Mouse (Mus musculus): ENCODE data around the gene Sez6l2. TPM values are rescaled to one million over a fixed set of nuclear protein-coding genes. Genes with fewer than 3 reads are reported as not detected.

Sez6l2 gene
- polyA plus RNA-seq (2012; rRNA removed), result 1.9 and 2.3 TPM in 2 replicates

DNA sequence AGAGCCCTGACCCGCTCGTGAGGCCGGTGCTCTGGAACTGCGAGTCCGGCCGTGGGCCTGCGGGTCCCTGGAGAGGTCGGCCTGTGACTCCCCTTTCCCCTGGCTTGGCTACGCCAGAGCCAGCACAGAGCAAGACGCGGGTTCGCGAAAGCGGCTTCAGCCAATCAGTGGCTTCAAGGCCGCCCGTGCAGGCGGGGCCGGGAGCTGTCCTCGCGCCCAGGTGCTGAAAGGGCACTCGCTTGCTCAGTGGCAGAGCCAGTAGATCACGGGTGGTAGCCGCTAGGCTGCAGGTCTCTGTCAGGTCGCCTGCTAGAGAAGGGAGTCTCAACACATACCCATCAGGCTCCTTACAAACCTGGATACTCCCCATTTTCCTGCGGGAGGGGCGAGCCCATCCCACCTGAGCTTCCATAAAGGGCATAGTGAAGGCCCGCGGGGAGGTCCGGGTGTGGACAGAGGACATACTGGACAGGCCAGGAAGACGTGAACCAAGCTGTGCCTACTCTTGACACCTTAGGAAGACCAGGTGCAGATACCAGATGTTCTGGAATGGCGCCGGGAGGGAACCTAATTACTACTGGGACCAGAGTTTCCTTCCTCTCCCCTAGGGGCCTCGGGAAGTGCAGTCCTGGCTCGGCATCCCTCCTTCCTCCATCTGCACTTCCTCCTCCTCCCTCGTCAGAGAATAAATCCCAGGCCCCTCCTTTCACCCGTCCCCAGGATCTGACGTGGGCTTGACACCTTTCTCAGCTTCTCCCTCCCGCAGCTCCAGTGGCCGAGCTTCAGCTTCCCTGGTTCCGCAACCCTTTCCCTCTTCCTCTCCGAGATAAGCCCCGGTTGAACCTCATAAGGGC, at the start of gene Sez6l2:
Gene Sez6l2 (plus strand): TSS at position 771 of the 854 bp plus-strand sequence.

GRCm38 (mm10) chr7:126922624-126923060, 27.7 kb upstream of the Sez6l2 start, which contains the start of gene Tmem219:
Tmem219 (minus strand) TSS chr7:126922917.

DNA sequence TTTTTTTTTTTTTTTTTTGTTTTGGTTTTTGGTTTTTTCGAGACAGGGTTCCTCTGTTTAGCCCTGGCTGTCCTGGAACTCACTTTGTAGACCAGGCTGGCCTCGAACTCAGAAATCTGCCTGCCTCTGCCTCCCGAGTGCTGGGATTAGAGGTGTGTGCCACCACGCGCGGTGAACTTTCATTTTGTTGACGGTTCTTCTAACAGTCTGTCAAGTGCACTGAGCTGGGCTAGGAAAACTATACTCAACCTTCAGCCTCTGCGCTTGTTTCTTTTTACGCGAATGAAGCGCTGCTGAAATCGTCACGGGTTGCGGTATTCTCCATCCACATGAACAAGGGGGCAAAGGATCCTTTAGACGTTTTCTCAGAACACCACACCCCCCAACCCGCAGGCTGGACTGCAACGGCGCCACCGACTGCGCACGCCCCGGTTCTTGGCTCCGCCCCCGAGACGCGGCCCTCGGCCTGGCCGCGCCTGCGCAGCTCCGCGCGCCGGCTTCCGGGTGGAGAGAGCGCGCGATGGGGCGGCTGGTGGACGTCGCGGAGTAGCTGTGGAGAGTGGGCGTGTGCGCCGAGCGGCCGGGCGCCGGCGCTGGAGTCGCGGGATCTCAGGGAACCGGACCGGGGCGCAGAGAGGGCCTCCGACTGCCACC, 21.9 kb upstream of the Sez6l2 start, which contains the start of gene Kctd13:
Gene Kctd13 (plus strand): TSS at position 496 of the 654 bp plus-strand sequence.

GRCm38 (mm10) chr7:126949403-126949792, 965 bp upstream of the Sez6l2 start, which contains the start of gene Asphd1:
Asphd1 (minus strand) TSS chr7:126949582.

GRCm38 (mm10) chr7:126975893-126975949, 25.4 kb downstream of the Sez6l2 start, which contains the start of gene Cdipt:
Cdipt (plus strand) TSS chr7:126975914.

GRCm38 (mm10) chr7:126975950-126976866, 25.8 kb downstream of the Sez6l2 start, which contains the start of gene Cdiptos:
Cdiptos (minus strand) TSS chr7:126976098.

GRCm38 (mm10) chr7:127014320-127014719, 64.0 kb downstream of the Sez6l2 start, which contains the start of gene Mvp:
Mvp (minus strand) TSS chr7:127014621.

DNA sequence TGATC, 65.9 kb downstream of the Sez6l2 start, which contains the start of gene Pagr1b:
Gene Pagr1b (minus strand): TSS at position 4 of the 5 bp plus-strand sequence.

DNA sequence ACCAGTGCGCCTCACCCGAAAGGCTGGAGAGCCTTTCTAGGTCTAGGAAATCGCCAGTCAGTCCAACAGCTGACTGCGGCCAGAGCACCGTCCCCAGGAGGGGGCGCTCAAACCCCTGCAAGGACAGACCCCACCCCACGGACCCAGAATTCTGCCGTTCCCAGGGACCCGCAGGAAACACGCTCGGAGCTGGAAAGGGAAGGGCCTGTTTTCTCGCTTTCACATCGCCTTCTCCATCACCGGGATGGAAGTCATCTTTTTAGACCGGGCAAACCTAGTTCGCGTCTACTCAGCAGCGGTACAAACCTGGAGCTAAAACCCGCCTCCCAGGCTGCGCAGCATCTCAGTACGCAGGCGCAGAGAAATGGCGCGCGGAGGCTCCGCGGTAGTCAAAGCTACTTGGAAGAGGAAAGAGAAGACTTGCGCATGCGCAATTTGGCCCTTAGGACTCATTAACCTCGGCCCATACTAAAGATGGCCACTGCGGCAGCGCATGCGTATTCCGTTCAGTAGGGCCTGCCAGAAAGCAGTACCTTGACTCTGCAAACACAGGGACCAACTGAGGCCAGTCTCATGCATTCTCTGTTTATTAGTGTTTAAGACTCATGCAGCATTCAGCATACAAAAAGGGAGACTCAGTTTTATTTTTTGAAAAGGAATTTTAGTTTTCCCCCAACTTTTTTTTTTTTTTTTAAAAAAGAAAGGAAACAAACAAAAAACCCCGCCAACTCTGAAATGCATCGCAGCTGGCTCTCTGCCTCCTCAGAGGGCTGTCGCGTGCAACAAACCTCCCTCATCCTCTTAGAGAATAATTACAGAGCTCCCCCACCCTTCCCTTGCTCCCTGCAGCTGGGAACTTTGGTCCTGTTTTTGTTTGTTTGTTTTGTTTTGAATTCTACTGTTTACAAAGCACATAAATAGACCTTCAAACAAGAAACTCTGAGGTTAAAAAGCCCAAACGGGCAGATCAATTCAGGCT, 66.9 kb downstream of the Sez6l2 start, which contains the start of gene Pagr1a:
Gene Pagr1a (minus strand): TSS at position 382 of the 979 bp plus-strand sequence.

Other genes starting within 250 kb of the Sez6l2 start
- 21.9 and 41.2 TPM in 2 replicates for gene Coro1a, start 242.8 kb upstream of the Sez6l2 start, polyA plus RNA-seq (2012; rRNA removed)
- 242 and 263 TPM in 2 replicates for gene Mapk3, start 191.0 kb upstream of the Sez6l2 start, polyA plus RNA-seq (2012; rRNA removed)
- 12.6 and 14.1 TPM in 2 replicates for gene Gdpd3, start 184.2 kb upstream of the Sez6l2 start, polyA plus RNA-seq (2012; rRNA removed)
- gene Ypel3, start 173.6 kb upstream of the Sez6l2 start, polyA plus RNA-seq (2012; rRNA removed), result 169 and 334 TPM in 2 replicates
- gene Tbx6, start 169.1 kb upstream of the Sez6l2 start, polyA plus RNA-seq (2012; rRNA removed), result 2.0 and 2.5 TPM in 2 replicates
- 74.8 and 85.0 TPM in 2 replicates for gene Ppp4c, start 158.1 kb upstream of the Sez6l2 start, polyA plus RNA-seq (2012; rRNA removed)
- gene Fam57b, start 152.9 kb upstream of the Sez6l2 start, polyA plus RNA-seq (2012; rRNA removed), result 3.8 and 6.7 TPM in 2 replicates
- gene 4930451I11Rik, start 118.9 kb upstream of the Sez6l2 start, polyA plus RNA-seq (2012; rRNA removed), result not detected in 2 replicates
- gene Doc2a, start 103.1 kb upstream of the Sez6l2 start, polyA plus RNA-seq (2012; rRNA removed), result 0.08 TPM in 1 of 2 replicates, not detected in the other
- 2.2 and 2.3 TPM in 2 replicates for gene Hirip3, start 88.6 kb upstream of the Sez6l2 start, polyA plus RNA-seq (2012; rRNA removed)
- gene Ino80e, start 88.2 kb upstream of the Sez6l2 start, polyA plus RNA-seq (2012; rRNA removed), result 26.9 and 34.5 TPM in 2 replicates
- 47.4 and 49.6 TPM in 2 replicates for gene Taok2, start 65.9 kb upstream of the Sez6l2 start, polyA plus RNA-seq (2012; rRNA removed)
- 97.1 and 106 TPM in 2 replicates for gene Tmem219, start 27.6 kb upstream of the Sez6l2 start, polyA plus RNA-seq (2012; rRNA removed)
- gene Kctd13, start 21.7 kb upstream of the Sez6l2 start, polyA plus RNA-seq (2012; rRNA removed), result 7.3 and 9.2 TPM in 2 replicates
- 0.21 and 0.94 TPM in 2 replicates for gene Asphd1, start 981 bp upstream of the Sez6l2 start, polyA plus RNA-seq (2012; rRNA removed)
- 150 and 159 TPM in 2 replicates for gene Cdipt, start 25.4 kb downstream of the Sez6l2 start, polyA plus RNA-seq (2012; rRNA removed)
- gene Cdiptos, start 25.5 kb downstream of the Sez6l2 start, polyA plus RNA-seq (2012; rRNA removed), result 0.08 TPM in 1 of 2 replicates, not detected in the other
- gene Mvp, start 64.1 kb downstream of the Sez6l2 start, polyA plus RNA-seq (2012; rRNA removed), result 67.5 and 90.5 TPM in 2 replicates
- gene Pagr1b, start 65.9 kb downstream of the Sez6l2 start, polyA plus RNA-seq (2012; rRNA removed), result 0.94 TPM in 1 of 2 replicates, not detected in the other
- 8.5 TPM in 1 of 2 replicates, not detected in the other for gene Pagr1a, start 66.8 kb downstream of the Sez6l2 start, polyA plus RNA-seq (2012; rRNA removed)
- 1.6 and 8.9 TPM in 2 replicates for gene Gm42742, start 70.5 kb downstream of the Sez6l2 start, polyA plus RNA-seq (2012; rRNA removed)
- 2.3 and 4.8 TPM in 2 replicates for gene Prrt2, start 70.6 kb downstream of the Sez6l2 start, polyA plus RNA-seq (2012; rRNA removed)
- gene Maz, start 76.5 kb downstream of the Sez6l2 start, polyA plus RNA-seq (2012; rRNA removed), result 76.8 and 314 TPM in 2 replicates
- 1.9 and 2.3 TPM in 2 replicates for gene Kif22, start 91.9 kb downstream of the Sez6l2 start, polyA plus RNA-seq (2012; rRNA removed)
- gene Zg16, start 136.8 kb downstream of the Sez6l2 start, polyA plus RNA-seq (2012; rRNA removed), result 23.7 and 38.0 TPM in 2 replicates
- gene AI467606, start 140.8 kb downstream of the Sez6l2 start, polyA plus RNA-seq (2012; rRNA removed), result 13.6 and 14.9 TPM in 2 replicates
- 0.27 and 0.47 TPM in 2 replicates for gene Qprt, start 171.7 kb downstream of the Sez6l2 start, polyA plus RNA-seq (2012; rRNA removed)
- 0.67 and 0.77 TPM in 2 replicates for gene Spn, start 187.3 kb downstream of the Sez6l2 start, polyA plus RNA-seq (2012; rRNA removed)
- gene Cd2bp2, start 245.5 kb downstream of the Sez6l2 start, polyA plus RNA-seq (2012; rRNA removed), result 5.5 and 6.6 TPM in 2 replicates

Measured in stomach, adult 2 months (tissue).